Mouse (Mus musculus) cerebellum, adult 18-20 months (tissue): ENCODE measurements around the gene Gm3646.

ENCODE experiments used
- DNase-seq, 2 experiments: peaks; one replicate each; pipeline ENCODE4 v3.0.0; 2021

The Gm3646 gene

DNA sequence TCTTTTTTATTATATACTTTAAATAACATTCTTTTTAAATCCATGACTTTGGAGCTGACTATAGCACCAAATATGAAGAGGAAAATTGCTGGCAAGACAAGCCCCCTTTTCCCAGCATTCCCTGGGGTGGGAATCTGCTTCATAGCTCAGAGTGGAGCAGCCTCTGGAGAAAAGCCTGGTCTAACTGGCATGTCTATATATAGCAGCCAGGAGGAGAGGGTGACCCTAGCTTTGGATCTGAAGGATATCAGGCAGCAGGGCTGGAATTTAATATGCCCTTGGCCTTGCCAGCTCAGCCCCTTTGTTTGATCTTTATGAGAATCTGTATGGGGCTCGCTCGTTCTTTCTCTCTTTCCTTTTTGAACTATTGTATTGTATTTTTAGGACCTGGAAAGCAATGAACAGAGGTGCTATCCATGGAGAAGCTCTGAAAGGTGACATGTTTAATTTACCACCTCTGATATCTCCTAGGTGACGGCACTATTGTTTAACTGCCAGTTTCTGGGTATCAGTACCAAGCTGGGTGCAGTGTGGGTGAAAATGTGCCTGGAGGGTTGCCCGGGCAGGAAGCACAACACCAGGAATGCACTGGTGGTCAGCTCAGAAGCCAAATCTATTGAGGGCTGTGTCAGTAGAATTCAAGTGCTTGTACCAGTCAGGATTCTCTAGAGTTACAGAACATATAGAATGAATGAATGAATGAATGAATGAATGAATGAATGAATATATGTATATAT lies at the start of gene Gm3646:
TSS of gene Gm3646 (minus strand) at position 90 of the 737 bp plus-strand sequence.
- DNase-seq, result peak in 1 of 2 experiments; percentile 6

DNA sequence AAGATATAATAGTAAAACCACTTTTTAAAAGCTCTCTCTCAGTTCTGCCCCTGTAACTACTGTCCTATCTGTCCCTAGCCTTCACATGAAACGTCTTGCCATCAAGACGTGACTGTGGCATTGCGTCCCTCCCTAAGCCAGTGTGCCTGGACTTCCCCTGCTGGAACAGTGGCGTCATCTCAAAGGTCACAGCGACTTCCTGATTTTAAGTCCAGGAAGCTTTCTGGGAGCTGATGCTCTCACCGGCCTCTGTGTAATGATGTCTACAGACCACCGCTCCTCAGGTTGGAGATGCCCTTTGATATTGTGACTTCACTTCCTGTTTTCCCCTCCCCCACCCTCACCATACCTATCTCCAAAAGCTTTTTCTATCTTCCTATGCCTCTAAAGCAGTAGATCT lies 41.9 kb upstream of the Gm3646 start:
- DNase-seq, result no peak

GRCm38 (mm10) chr1:39846031-39846550 lies 41.0 kb upstream of the Gm3646 start:
- DNase-seq, result no peak

DNA sequence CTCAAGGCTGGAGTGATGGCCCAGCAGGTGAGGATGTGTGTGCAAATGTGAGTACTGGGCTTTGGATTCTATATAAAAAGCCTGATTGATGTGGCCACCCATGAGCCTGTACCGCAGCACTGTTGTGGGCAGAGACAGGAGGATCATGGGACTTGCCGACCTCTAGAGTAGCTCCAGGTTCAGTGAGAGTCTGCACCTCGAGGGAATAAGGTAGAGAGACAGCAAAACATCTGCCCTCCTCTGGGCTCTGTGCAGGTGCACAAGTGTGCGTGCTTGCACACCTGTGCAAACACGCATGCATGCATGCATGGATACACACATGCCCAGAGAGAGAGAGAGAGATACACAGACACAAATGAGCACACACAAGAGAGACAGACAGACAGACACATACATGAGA lies 38.2 kb upstream of the Gm3646 start:
- no peak for DNase-seq

DNA sequence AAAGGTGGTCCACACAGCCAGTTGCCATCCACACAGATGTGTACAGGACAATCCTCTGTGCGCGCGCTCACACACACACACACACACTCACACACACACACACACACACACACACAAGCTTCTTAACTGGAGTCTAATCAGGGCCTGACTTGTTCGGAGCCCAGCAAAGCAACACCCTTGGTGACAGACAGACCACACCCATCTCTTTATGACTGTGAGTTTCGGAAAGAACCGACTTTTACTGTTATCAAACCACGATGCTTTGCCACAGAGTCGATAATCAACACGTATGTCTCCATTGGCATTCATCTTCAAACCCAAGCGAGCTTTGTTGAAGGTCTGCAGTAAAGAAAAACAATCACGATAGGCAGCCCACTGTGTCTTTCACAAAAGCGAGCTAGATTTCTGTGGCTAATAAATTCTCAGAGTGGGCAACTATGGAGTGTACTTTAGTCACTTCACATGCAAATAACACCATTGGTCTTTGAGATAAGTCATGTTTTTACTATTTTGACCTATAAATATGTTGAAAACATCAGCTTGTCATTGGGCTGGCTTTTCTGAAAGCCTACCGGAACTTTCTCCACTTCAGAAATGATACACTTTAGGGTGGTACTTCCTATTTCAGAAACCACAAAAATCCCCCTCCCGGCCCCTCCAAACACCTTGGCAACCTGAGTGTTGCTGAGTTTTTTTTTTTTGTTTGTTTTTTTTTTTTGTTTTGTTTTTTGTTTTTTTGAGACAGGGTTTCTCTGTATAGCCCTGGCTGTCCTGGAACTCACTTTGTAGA lies 37.3 kb upstream of the Gm3646 start:
- no peak for DNase-seq

DNA sequence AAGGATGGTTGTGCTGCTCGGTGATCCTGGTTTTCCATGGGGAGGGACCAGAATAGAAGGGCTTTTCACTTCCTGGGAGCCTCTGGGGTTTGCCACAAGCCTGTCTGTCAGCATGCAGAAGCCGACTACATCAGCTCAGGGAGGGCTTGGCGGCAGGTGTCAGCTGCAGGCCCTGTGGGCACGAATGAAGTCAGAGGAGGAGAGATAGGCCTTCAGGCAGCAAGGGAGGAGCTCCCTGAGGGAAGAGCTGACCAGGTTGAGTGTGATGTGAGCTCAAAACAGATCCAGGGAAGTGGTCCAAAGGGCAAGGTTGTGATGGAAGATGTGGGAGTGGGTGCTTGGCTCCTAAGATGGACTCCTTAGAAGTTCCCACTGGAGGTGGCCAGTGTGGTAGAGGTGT lies 35.7 kb upstream of the Gm3646 start:
- no peak for DNase-seq

GRCm38 (mm10) chr1:39839838-39840237 lies 34.7 kb upstream of the Gm3646 start:
- DNase-seq, result no peak

- no peak for DNase-seq
Observed at GRCm38 (mm10) chr1:39839217-39839616, 34.1 kb upstream of the Gm3646 start.

- no peak for DNase-seq
Observed at GRCm38 (mm10) chr1:39838487-39839169, 33.5 kb upstream of the Gm3646 start.

GRCm38 (mm10) chr1:39831594-39832039 lies 26.5 kb upstream of the Gm3646 start:
- DNase-seq, result no peak

DNA sequence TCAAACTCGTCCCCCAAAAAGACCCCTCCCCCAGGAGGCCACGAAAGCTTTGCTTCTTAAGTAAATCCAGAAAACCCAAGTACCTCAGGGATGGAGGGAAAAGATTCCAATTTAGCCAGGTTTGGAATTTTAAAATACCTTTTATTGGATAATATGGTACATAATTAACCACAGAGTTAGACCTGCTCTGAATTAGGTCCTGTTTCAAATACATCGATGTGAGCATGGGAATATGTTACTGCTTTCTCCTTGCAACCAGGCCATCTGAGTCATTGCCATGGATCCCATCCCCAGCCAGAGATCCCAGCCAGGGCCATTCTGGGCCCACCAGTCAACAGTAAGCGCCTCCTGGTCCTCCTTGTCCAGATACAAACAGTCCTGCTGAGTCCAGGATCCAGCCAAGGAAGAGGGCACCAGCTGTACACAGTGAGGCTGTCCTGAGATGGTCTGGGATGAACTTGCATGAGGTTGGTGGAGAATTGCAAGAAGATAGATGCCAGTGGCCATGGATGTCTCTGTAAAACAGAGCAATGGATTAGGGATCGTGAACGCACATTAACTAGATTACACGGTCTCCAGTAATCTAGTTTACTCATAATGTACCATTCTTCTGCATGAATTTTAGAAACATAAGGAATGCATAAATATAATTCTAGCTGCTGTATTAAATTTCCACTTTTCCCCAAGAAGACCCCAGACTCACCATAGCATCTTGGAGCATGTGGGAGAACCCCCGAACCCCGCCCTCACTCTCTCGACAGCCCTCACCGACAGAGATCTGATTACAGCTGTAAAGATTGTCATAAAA lies 25.9 kb upstream of the Gm3646 start:
- DNase-seq, result no peak

- DNase-seq, result no peak
Observed at GRCm38 (mm10) chr1:39824902-39825301, 19.8 kb upstream of the Gm3646 start.

DNA sequence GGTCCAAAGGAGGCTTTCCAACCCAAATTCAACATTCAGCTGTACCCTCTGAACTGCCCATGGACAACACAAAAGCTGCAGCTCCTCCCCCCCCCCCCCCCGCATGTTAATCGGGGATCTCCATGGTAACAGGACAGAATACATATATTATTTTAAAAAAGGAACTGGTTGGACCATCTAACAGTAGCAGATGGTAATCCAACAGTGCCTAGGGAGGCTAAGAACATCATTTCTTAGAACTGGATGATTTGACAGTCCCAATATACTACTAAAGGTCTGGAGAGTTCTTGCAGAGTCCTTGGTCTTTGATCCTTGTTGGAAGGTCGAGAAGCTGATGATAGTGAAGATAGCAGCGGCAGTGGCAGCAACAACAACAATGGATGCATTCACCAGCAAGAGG lies 19.1 kb upstream of the Gm3646 start:
- no peak for DNase-seq

- no peak for DNase-seq
Observed at GRCm38 (mm10) chr1:39819596-39819995, 14.5 kb upstream of the Gm3646 start.

- no peak for DNase-seq
Observed at GRCm38 (mm10) chr1:39815766-39816165, 10.6 kb upstream of the Gm3646 start.

DNA sequence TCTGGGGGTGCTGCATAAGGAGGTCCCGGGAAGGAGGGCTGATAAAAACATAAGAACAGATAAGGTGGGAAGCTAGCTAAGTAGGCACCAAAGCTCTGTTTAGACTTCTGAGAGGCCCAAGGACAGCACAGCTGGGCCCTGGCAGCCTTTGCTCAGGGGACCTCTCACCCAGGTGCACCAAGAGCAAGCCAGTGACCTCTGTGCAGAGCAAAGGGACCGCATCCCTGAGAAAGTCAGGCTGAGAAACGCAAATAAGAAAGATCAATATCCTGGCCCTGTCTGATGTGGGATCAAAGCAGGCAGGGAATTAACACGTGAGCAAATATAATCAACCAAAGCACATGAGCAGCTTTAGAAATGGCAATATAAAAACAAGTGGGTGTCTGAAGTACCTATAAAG lies 7.9 kb upstream of the Gm3646 start:
- DNase-seq, result no peak

- no peak for DNase-seq
Observed at GRCm38 (mm10) chr1:39804789-39805188, 343 bp downstream of the Gm3646 start.

DNA sequence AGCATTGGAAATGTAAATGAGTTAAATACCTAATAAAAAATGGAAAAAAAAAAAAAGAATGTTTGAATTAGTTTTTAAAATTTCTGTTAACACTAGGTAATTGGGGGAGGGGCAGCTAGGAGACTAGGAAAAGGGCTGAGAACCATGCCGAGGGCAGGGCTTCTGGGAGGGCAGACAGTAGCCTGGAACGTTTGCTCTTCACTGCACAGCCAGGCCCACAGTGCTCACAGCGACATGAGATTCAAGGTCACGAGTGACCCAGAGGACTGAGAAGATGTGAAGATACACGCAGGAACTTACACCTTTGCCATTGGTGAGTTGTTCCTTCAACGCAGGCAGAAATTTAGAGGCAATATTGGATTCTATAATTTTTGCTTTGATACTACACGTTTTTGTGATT lies 2.2 kb downstream of the Gm3646 start:
- no peak for DNase-seq

DNA sequence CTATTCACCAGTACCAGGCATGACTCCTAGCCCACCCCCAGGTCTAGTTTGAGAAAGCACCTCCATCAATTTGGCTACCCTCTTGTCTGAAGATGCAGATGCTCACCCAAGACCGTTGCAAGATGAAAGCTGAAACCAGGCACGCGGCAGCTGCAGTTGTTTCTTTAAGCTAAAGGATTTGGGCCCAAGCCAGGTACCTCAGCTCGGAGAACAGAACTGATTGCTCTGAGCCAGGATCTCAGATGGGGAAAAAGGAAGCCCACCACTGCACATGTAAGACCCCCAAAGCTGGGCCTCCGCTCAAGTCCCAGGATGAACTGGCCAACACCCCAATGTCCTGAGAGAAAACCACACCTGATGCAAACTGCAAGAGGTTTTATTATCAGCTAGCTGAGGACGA lies 7.6 kb downstream of the Gm3646 start:
- no peak for DNase-seq

GRCm38 (mm10) chr1:39796765-39797164 lies 8.4 kb downstream of the Gm3646 start:
- DNase-seq, result no peak

DNA sequence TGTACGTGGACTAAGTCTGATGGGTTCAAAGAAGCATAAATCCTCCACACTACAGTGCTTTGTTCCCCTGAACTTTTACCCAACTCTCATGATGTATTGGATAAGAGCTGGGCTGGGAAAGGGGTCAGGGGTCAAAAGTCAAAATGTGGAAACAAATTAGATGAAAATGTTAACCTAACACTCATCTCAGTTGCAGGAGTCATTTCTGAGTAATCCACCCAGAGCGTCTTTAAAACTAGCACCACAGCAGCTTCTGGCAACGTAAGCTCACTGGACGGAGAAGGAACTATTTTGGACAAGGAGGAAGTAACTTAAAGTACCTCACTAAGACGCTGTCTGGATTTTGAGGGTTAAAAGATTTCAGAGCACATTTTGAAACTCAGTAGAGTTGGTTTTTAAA lies 20.5 kb downstream of the Gm3646 start:
- no peak for DNase-seq

DNA sequence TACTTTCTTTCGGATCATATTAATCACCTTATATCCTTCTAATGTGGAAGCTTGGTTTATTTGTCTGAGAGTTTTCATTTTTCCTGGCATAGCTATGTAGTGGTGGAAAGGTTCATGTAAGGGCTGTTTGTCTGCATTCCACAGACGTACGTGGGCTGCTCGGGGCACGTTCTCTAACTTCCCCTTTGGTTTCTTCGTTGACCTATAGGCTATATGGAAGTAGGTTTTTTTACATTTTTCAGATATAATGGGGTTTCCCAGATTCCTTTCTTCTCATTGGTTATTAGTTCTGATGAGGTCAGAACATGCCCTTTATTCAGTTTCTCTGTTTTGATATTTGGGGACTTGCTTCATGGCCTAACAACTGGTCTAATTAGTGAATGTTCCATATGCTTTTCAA lies 23.3 kb downstream of the Gm3646 start:
- DNase-seq, result no peak
